Mouse (Mus musculus) stomach, embryonic 16.5 days (tissue): ENCODE measurements around the gene Zfp410. TPM values are rescaled to one million over a fixed set of nuclear protein-coding genes. Genes with fewer than 3 reads are reported as not detected.

Experiments
- ATAC-seq: fragments of 200-750 bp; cut with Nextera tagmentation; 2 replicates; pipeline ENCODE4 v1.8.0; 2017; ENCODE audit warnings: moderate number of reproducible peaks, moderate TSS enrichment; ENCODE audit not compliant: insufficient read depth, low FRiP score
- H3K27ac ChIP-seq: fragments of 300-500 bp; sonication (generic); 2 replicates; pipeline ENCODE4 v1.5.1; 2014; ENCODE audit warnings: low read length
- H3K27me3 ChIP-seq: fragments of 300-500 bp; sonication (generic); 2 replicates; pipeline ENCODE4 v1.6.1; 2014; ENCODE audit warnings: low read length, control low read depth, mixed read lengths; ENCODE audit not compliant: control insufficient read depth, insufficient read depth
- H3K36me3 ChIP-seq: fragments of 300-500 bp; sonication (generic); 2 replicates; pipeline ENCODE4 v1.6.1; 2014; ENCODE audit warnings: low read length; ENCODE audit not compliant: control insufficient read depth, insufficient read depth
- H3K4me1 ChIP-seq: fragments of 300-500 bp; sonication (generic); 2 replicates; pipeline ENCODE4 v1.6.1; 2014; ENCODE audit warnings: low read length, control low read depth, mixed read lengths; ENCODE audit not compliant: control insufficient read depth, insufficient read depth
- H3K4me2 ChIP-seq: fragments of 300-500 bp; sonication (generic); 2 replicates; pipeline ENCODE4 v1.6.1; 2014; ENCODE audit warnings: low read depth, low read length, mixed read lengths
- H3K4me3 ChIP-seq: fragments of 300-500 bp; sonication (generic); replicated peaks from 2 replicates; pipeline ENCODE4 v1.5.1; 2014; ENCODE audit warnings: mild to moderate bottlenecking, low read length
- H3K9ac ChIP-seq: fragments of 300-500 bp; sonication (generic); 2 replicates; pipeline ENCODE4 v1.6.1; 2014; ENCODE audit warnings: low read length
- H3K9me3 ChIP-seq: fragments of 300-500 bp; sonication (generic); replicated peaks from 2 replicates; pipeline ENCODE4 v1.6.1; 2016; ENCODE audit warnings: low read length, control low read depth; ENCODE audit not compliant: control insufficient read depth
- WGBS: fragments of 180-500 bp; shearing (Covaris S2); extraction: QIAGEN DNeasy Blood & Tissue Kit; methylation state at CpG from one replicate; pipeline ENCODE4 v1.1.7; 2014; 5-methylcytosine and 5-hydroxymethylcytosine counted together
- polyA plus RNA-seq: library from polyadenylated mRNA; unstranded; fragments of >200 nt; fragmentation: Nextera tagmentation; extraction: Ambion mirVana; gene quantifications from 2 replicates; pipeline ENCODE4 v1.2.1, GENCODE M21; 2015

The Zfp410 gene
- polyA plus RNA-seq, 1 experiment from 2014 or later, result 70.2 TPM

DNA sequence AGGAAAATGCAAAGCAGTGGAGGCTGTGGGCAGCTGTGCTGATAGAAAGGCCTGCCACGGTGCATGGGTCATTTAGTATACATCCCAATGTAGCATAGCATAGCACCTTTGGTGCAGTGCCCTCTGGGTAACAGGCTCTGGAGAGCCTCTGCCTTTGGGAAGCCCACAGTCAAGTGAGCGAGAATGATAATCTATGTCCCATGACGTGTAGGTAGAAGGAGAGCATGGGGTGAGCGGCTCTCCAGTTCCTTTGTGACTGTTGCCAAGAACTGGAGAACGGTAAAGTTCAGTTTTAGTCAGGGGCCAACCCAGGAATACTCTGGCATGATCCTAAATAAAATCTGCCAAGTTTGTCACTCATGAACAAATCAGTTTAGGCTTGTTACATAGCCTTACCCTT lies 55.0 kb downstream of the Zfp410 start:
- H3K27ac ChIP-seq, result no peak overlapping the region
- 95% methylated on average over 5 of the region's 5 CpGs for WGBS
- H3K4me2 ChIP-seq, result no peak overlapping the region
- no peaks in the 10 kb centered on the region for H3K9me3 ChIP-seq
- H3K9ac ChIP-seq, result no peak overlapping the region
- peaks cover 31% of the 10 kb centered on the region for H3K36me3 ChIP-seq
- H3K27me3 ChIP-seq, result no peaks in the 10 kb centered on the region
- H3K4me1 ChIP-seq, result no peaks in the 10 kb centered on the region
- ATAC-seq, result no peak
- H3K4me3 ChIP-seq, result no peak overlapping the region

DNA sequence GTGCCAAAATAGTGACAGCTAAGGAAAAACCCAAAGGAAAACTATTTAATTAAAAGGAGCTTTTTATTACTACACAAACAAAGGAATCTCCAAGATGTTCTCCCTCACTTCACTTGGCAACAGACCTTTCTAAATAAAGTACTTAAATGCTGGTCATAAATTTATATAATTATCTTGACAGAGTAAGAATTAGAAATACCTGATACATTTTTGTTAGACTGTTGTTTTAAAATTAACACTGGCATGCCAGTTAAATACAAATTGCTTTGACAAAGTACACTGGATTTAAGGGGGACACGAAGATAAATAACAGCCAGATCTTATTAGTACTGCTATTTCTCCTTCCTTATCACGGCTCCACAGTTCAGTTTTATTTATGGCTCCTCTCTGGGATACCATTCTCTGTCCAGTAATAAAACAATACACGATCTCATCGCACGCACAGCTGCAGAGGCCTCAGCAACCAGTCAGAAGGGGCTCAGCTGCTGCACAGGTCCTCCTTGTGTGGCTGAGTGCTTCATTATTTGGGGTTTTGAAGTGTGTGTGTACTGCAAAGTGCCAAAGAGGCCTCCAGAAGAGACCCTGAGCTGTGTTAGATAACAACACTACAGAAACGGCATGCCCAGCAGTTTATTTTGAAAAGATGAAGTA lies 57.3 kb downstream of the Zfp410 start:
- Histone ChIP-seq H3K9me3 (no peaks in the 10 kb centered on the region), H3K9ac (no peak overlapping the region), H3K4me2 (no peak overlapping the region), H3K27ac (no peak overlapping the region), H3K4me3 (no peak overlapping the region), H3K36me3 (peaks cover 22% of the 10 kb centered on the region; the same call in 1 of the 2 replicates), H3K4me1 (no peaks in the 10 kb centered on the region), H3K27me3 (no peaks in the 10 kb centered on the region)
- WGBS, result 76% methylated on average over 6 of the region's 6 CpGs
- no peak for ATAC-seq

DNA sequence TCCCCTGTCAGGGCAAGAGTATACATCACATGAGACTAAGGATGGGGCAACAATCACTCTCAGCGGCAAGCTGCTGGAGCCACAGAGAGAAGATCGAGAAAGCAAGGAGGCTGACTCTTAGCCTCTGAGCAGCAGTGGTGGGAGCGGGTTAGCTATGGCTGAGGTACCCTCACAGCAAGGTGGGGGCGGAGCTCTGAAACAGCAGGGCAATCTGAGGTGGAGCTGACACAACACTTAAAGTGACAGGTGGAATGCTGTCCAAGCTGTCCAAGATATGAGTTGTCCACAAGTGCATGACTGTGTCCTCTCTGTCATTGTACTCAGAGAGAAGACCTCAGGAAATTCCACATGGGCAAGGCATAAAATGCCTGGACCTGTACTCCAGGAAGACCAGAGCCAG lies 65.7 kb downstream of the Zfp410 start:
- Histone ChIP-seq H3K9me3 (no peaks in the 10 kb centered on the region), H3K4me3 (no peak overlapping the region), H3K4me1 (no peaks in the 10 kb centered on the region), H3K4me2 (no peak overlapping the region), H3K27me3 (no peaks in the 10 kb centered on the region), H3K27ac (no peak overlapping the region), H3K36me3 (peaks cover 2% of the 10 kb centered on the region; the same call in 1 of the 2 replicates), H3K9ac (no peak overlapping the region)
- WGBS, result 90% methylated on average over 4 of the region's 4 CpGs
- no peak for ATAC-seq

DNA sequence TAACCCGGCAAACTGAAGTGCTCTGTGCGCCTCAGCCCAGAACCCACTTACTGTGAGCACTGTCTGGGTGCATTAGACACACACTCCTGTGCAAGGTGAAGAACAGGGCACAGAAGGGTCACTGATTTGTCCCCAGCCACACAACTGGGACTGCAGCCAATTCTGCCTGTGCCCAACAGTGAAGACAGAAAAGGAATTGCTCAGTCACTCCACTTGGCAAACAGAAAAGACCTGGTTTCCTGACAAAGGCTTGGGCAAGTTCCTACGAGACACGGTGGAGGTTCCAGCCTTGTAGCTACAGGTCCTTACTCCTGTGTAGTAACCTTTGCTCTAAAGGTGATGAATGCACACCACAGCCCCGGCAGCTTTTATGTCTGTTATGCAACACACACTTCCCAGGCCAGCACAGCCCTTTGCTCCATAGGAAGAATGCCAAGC lies 68.0 kb downstream of the Zfp410 start:
- peaks cover 2% of the 10 kb centered on the region; the same call in 1 of the 2 replicates for H3K36me3 ChIP-seq
- ATAC-seq, result peak; percentile 77; the same call in 1 of the 2 replicates
- H3K27me3 ChIP-seq, result no peaks in the 10 kb centered on the region
- H3K4me3 ChIP-seq, result no peak overlapping the region
- H3K9ac ChIP-seq, result no peak overlapping the region
- no peaks in the 10 kb centered on the region for H3K4me1 ChIP-seq
- H3K9me3 ChIP-seq, result no peaks in the 10 kb centered on the region
- H3K4me2 ChIP-seq, result no peak overlapping the region
- WGBS, result 63% methylated on average over 5 of the region's 5 CpGs
- H3K27ac ChIP-seq, result peak overlapping the region; percentile 80

DNA sequence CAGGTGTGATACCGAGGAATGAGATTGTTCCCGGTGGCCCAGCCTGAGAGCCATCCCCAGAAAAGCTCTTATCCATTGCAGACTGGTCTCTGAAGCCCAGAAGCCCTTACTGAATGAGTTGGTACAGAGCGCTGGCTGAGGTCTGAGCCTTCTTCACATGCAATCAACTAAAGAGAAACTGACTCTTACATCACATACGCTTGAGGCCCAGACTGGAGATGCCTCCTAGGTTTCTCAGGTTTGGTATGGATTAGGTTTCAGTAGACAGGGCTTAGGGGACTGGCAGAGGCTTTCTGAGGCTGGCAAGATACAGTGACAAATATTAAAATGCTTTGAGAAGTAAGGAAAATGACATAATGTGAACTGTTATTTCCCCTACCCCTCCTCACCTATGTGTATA lies 68.8 kb downstream of the Zfp410 start:
- no peak overlapping the region for H3K4me2 ChIP-seq
- no peak overlapping the region for H3K4me3 ChIP-seq
- ATAC-seq, result no peak
- H3K27ac ChIP-seq, result peak overlapping the region; percentile 80
- H3K4me1 ChIP-seq, result no peaks in the 10 kb centered on the region
- peak overlapping the region; percentile 11; the same call in 1 of the 2 replicates for H3K9ac ChIP-seq
- WGBS, result 86% methylated on average over 4 of the region's 4 CpGs
- no peaks in the 10 kb centered on the region for H3K27me3 ChIP-seq
- H3K36me3 ChIP-seq, result peaks cover 2% of the 10 kb centered on the region; the same call in 1 of the 2 replicates
- H3K9me3 ChIP-seq, result no peaks in the 10 kb centered on the region

DNA sequence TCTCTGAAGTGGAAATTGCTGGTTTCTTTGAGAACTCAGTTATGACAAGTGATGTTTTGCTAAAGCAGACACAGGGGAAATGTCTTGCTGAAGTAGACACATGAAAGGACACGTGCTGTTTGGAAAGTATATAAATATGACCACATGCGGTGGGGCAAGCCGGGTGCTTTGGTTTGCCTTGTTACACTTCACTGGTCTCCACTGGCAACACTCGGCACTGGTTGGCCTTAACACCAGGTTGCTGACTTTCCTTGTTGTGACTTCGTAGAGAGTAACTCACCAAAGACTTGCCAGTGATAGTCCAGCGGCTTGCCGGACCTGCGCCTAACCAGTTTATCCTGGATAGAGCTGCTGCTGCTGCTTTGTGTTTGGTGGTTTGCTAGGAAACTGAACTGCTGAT lies 71.4 kb downstream of the Zfp410 start:
- no peaks in the 10 kb centered on the region for H3K9me3 ChIP-seq
- no peaks in the 10 kb centered on the region for H3K27me3 ChIP-seq
- H3K4me3 ChIP-seq, result no peak overlapping the region
- no peak overlapping the region for H3K9ac ChIP-seq
- H3K36me3 ChIP-seq, result peaks cover 2% of the 10 kb centered on the region; the same call in 1 of the 2 replicates
- 88% methylated on average over 8 of the region's 8 CpGs for WGBS
- ATAC-seq, result no peak
- no peak overlapping the region for H3K27ac ChIP-seq
- H3K4me1 ChIP-seq, result no peaks in the 10 kb centered on the region
- H3K4me2 ChIP-seq, result no peak overlapping the region

DNA sequence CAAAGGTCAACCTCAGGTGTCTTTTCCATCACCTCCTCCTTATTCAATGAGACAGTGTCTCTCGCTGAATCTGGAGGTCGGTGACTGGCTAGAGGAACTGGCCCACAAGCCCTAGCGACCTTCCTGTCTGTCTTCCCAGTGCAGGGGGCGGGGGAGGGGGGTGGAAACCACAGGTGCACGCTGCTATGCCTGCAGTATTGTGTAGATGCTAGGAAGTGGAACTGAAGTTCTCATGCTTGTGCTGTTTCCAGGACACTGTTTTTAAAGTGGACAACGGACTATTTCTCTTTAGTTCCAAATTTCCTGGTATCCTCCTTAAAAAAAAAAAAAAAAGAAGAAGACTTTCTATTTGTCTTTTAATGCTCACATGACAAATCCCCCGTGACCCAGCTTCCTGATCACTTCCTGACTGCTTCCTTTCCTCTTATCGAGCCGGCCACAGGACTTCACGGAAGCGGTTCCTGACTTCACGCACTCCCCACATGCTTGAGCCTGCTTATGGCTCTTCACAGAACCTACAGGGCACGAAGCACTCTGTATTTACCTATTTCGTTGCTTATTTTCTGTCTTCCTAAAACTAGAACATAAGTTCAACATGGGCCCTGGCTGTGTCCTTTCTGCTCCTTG lies 72.2 kb downstream of the Zfp410 start:
- H3K27ac ChIP-seq, result no peak overlapping the region
- H3K9me3 ChIP-seq, result no peaks in the 10 kb centered on the region
- no peak overlapping the region for H3K4me2 ChIP-seq
- no peaks in the 10 kb centered on the region for H3K4me1 ChIP-seq
- no peak overlapping the region for H3K9ac ChIP-seq
- H3K27me3 ChIP-seq, result no peaks in the 10 kb centered on the region
- H3K36me3 ChIP-seq, result no peaks in the 10 kb centered on the region
- H3K4me3 ChIP-seq, result no peak overlapping the region
- WGBS, result 64% methylated on average over 14 of the region's 14 CpGs
- ATAC-seq, result no peak

DNA sequence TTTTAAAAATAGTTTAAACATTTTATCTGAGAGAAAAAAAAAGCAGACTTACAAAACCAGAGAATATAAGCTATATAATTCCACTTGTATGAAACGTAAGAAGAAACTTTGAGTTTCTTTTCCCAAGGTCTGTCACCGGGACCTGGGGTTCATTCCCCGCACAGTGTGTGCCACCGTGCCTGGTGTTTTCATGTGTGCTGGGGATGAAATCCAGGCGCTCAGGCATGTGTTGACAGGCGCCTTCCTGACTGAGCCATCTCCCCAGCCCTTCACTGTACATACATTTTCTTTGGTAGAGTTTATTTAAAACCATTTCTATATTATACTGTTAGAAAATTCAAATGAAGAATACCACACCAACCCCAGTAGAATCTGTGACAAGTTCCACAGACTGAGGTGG lies 73.7 kb downstream of the Zfp410 start:
- no peaks in the 10 kb centered on the region for H3K36me3 ChIP-seq
- H3K4me3 ChIP-seq, result no peak overlapping the region
- no peaks in the 10 kb centered on the region for H3K27me3 ChIP-seq
- H3K9ac ChIP-seq, result no peak overlapping the region
- H3K4me2 ChIP-seq, result no peak overlapping the region
- no peak overlapping the region for H3K27ac ChIP-seq
- WGBS, result 82% methylated on average over 6 of the region's 6 CpGs
- H3K9me3 ChIP-seq, result no peaks in the 10 kb centered on the region
- no peak for ATAC-seq
- no peaks in the 10 kb centered on the region for H3K4me1 ChIP-seq

DNA sequence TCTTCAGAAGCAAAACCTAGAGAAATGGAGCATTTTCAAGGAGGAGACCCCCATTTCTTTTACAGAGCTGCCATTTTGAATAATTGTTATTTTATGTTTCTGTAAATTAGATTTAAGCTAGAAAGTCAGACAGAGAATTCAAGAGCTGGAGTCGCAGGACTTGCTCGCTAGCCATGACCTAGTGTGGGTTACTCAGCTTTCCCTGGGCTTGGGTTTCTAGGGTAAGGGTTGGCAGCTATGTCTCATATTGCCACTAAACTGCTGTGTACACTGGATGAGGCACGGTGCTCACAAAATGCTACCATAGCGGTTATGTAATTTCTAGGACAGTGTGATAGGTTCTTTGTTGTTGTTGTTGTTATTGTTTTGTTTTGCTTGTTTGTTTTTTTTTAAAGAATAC lies 76.0 kb downstream of the Zfp410 start:
- Histone ChIP-seq H3K9ac (no peak overlapping the region), H3K4me2 (no peak overlapping the region), H3K36me3 (no peaks in the 10 kb centered on the region), H3K4me1 (no peaks in the 10 kb centered on the region), H3K9me3 (no peaks in the 10 kb centered on the region), H3K27ac (no peak overlapping the region), H3K4me3 (no peak overlapping the region), H3K27me3 (no peaks in the 10 kb centered on the region)
- ATAC-seq, result no peak
- 90% methylated on average over 4 of the region's 4 CpGs for WGBS
